Mouse (Mus musculus): ENCODE data around the gene Fstl3.
A peak's percentile ranks its signal among the peaks of the same experiment; 100 is the strongest.

Gene Fstl3

GRCm38 (mm10) chr10:79762875-79763274 lies 14.2 kb upstream of the Fstl3 start:
- no peak for DNase-seq (ENCODE audit: low read depth)

- DNase-seq (ENCODE audit: low read depth): no peak
These were observed 12.8 kb upstream of the Fstl3 start for GRCm38 (mm10) chr10:79764234-79764633.

DNA sequence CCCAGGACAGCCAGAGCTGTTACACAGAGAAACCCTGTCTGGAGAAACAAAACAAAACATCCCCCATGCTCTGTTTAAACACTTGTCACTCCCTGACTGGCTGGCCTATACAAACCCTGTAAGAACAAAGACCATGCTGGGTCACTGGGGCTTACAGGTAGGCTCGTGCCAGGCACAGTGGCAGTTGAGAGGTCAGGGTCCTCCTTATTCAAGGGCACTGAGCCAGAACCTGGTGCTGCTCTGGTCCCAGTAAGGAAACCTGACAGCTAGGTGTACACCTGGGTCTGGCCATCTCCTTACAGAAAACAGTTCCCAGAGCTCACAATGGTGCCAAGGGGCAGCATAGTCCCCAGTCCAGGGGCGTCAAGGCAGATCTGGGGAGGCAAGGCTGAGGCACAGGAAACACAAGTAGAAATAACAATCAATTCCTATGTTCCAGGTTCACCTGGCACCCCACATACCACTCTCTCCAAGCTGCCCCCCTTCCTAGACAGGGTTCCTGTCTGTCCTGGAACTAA lies 11.8 kb upstream of the Fstl3 start:
- DNase-seq (ENCODE audit: low read depth): no peak

- DNase-seq (ENCODE audit: low read depth): no peak
These were observed 11.0 kb upstream of the Fstl3 start for GRCm38 (mm10) chr10:79766001-79766507.

DNA sequence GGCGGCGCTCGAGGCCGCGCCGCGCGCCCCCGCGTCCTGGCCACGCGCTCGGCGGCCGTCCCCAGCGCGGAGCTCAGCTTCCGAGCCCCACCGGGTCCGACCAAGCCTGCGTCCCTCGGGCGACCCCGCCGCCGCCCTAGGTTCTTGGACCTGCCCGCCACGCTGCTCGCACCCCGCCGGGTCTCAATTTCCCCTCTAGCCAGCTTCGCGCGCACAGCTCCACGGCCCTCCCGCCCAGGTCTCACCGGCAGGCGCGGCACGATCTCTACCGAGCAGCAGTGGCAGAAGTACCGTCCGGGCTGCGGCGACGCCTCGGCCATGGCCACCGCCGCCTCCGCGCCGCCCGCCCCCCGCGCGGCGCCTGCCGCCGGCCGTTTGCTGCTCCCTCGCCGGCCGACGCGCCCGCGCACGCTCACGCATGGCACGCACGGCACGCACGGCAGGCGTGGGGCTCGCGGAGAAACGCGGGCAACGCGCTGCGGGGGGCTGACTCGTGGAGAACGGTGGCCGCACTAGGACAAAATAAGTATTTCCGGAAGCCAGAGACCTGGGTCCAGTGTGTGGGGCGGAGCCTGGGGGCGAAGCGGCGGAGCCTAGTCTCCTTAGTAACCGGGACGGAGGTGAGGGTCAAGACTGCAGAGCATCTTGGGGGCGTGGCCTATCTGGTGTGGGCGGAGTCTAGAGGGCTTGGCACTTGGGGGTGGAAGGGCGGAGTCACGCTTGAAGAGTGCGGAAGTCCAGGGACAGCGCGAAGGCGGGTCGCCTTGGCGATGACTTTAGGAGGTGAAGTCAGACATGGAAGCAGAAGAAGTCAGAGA lies 10.4 kb upstream of the Fstl3 start, which contains the start of gene Rnf126:
Gene Rnf126, minus strand, starts transcription at position 445 of the 818 bp plus-strand sequence.
- peak; percentile 100 for DNase-seq (ENCODE audit: low read depth)

- DNase-seq (ENCODE audit: low read depth): peak; percentile 64
These were observed 9.5 kb upstream of the Fstl3 start for GRCm38 (mm10) chr10:79767372-79768244.

DNA sequence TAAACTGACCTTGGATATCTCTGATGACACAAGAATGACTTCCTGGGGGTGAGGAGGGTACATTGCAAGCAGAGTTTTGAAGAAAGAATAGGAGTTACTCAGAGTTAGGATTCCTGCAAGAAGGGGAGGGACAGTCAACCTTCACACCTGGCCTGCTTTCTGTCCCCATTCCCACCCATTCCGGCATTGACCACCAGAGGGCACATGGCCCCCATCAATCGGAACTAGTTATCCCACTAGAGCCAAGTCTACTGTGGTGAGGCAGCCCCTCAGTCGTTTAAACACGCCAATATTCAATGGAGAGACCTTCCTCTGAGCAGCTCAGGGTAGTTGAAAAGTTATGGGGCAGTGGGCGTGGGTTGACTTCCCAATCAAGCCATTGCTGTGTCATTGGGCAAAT lies 8.7 kb upstream of the Fstl3 start:
- no peak for DNase-seq (ENCODE audit: low read depth)

DNA sequence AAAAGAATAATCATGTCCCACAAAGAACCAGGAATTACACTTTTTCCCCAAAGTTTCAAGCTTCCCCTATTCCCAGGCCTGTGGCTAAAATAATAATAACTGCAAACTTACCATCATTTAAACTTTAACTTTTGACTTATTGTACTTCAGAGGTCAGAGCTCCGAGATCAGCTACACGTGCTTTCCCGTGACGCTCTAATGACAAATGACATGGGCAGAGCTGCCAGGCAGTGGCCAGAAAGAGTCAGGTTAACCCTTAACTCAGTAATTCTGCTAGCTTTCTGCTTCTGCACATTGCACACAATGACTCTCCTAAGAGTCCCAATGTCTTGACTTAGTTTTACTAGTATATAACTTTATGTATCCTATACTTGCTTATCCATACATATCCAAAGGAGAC lies 7.7 kb upstream of the Fstl3 start:
- no peak for DNase-seq (ENCODE audit: low read depth)

DNA sequence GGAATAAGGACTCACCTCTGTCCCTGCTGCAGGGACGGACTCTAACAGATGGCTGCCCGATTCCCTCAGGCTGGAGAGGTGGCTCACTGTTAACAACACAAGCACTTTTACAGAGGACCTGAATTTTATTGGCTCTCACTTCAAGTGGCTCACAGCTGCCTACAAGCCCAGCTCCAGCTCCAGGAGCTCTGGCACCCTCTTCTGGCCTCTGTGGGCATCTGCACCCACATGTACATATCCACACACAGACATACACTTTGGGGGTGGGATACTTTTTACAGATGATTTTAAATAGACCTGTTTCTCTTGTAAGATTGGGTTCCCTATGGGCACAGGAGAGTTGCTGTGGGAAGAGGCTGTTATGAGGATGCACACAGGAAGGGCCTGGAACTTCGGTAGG lies 4.8 kb upstream of the Fstl3 start:
- DNase-seq (ENCODE audit: low read depth): no peak

DNA sequence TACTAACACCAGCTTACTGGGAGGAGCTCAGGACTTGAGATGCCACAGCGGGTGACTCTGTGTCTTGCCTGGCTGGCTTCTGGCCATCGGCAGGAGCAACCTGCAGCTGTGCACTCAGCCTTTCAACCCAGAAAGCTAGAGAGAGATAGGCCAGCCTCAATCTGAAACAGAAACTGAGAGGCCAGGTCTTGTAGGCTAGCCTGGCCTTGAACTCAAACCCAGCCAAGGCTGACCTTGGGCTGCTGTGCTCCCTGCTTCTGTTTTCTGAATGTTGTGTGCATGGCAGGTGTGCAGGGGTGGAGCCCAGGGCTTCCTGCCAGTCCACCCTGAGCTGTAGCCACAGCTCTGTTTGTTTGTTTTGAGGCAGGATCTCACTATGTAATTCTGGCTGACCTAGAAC lies 3.9 kb upstream of the Fstl3 start:
- DNase-seq (ENCODE audit: low read depth): no peak

- no peak for DNase-seq (ENCODE audit: low read depth)
These were observed 2.4 kb upstream of the Fstl3 start for GRCm38 (mm10) chr10:79774486-79775279.

GRCm38 (mm10) chr10:79778006-79778405 lies 934 bp downstream of the Fstl3 start:
- no peak for DNase-seq (ENCODE audit: low read depth)

GRCm38 (mm10) chr10:79779193-79779592 lies 2.1 kb downstream of the Fstl3 start:
- no peak for DNase-seq (ENCODE audit: low read depth)

- DNase-seq (ENCODE audit: low read depth): peak; percentile 95
These were observed 3.0 kb downstream of the Fstl3 start for GRCm38 (mm10) chr10:79779784-79780663.

DNA sequence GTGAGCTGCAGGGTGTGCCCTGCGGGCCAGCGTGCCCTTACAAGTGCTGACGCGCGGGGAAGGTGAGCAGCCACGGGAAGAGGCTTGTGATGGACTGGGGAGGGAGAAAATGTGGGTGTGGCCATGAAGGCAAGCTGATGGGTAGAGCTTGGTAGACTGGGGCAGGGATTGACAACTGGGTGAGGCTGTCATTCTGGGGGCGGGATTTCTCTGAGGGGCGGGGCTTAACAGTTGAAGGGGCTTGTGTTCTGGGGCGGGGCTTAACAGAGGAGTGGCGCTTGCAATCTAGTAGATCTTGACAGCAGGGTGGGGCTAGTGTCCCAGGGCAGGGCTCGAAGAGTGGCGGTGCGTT lies 3.6 kb downstream of the Fstl3 start:
- DNase-seq (ENCODE audit: low read depth): peak; percentile 79

DNA sequence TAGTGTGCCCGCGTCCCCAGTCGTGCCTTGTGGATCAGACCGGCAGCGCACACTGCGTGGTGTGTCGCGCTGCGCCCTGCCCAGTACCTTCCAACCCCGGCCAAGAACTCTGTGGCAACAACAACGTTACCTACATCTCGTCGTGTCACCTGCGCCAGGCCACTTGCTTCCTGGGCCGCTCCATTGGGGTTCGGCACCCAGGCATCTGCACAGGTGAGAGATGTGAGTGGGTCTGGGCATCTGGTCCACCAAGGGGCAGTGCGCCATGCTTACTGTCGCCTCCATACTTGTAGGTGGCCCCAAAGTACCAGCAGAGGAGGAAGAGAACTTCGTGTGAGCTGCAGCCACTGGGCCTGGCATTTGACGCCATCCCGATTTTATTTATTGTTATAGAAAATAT lies 4.1 kb downstream of the Fstl3 start:
- no peak for DNase-seq (ENCODE audit: low read depth)

DNA sequence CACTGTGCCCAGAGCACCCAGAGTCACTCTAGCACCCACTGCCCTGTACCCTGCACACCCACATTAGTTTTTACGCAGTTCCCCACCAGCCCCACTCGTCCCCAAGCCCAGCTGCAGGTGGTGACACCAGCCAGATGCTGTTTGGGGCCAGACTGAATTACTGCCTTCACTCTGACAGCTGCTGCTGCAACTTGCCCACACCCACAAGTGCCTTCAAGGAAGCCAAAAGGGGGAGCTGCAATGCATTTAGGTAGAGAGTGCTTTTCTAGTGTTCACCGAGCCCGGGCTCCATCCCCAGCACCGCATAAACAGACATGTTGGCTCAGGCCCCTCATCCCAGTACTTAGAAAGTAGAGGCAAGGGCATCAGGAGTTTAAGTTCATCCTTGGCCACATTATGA lies 4.9 kb downstream of the Fstl3 start:
- no peak for DNase-seq (ENCODE audit: low read depth)

DNA sequence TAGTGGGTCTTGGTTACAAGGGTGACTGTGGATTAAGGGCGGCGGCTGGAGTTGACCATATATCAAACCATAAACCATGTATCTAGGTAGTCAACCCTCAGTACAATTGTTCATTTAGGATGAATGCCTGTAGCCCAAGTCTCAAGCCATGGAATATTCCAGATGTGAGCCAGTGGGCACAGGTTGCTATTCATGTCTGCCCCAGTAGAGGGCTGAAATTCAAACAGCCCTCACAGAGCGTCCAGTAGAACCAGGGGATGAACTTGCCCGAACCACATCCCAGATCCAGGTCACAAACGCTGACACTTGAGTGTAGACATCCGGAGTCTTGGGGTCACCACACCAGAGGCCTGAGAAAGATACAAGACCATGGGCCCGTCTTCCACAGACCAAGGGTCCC lies 6.0 kb downstream of the Fstl3 start:
- no peak for DNase-seq (ENCODE audit: low read depth)

GRCm38 (mm10) chr10:79783920-79784800 lies 7.1 kb downstream of the Fstl3 start:
- DNase-seq (ENCODE audit: low read depth): peak; percentile 62
